Mouse (Mus musculus) megakaryocyte, embryonic 14.5 days (primary cell): ENCODE measurements at regions not wholly inside any gene's neighbourhood (a gene's known extent, or its start where the extent isn't known, plus 50 kb on each side); places are given as distances from the start of the nearest gene placed in this dataset.

Experiments
- FLI1 ChIP-seq: IDR thresholded peaks from 2 replicates; pipeline ENCODE4 v1.6.1; 2012; ENCODE audit warnings: low read length, inconsistent platforms, mixed read lengths
- GATA1 ChIP-seq: IDR thresholded peaks from 3 replicates; pipeline ENCODE4 v1.6.1; 2012; ENCODE audit warnings: mixed read lengths, low read length, inconsistent platforms, borderline replicate concordance

DNA sequence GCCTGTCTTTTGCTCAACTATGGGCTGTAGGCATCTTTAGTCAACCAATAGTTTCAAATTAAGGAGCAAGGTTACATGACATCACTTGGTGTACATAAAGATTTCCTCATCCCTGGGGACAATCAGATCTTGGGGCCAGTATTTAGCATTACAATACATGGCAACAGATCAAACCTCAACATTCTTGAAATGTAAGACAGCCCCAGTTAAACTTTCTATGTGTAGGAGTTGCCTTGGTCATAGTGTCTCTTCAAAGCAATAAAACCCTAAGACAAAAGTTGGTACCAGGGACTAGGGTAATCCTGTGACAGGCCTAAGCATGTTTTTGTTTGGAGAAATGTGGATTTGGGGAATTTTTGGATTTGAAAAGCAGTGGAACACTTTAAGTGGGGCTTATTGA, 338.3 kb downstream of the Lpin1 start:
- no peak for TF ChIP-seq GATA1
- no peak for TF ChIP-seq FLI1
